Mouse (Mus musculus): Measurements from ENCODE around the gene Irs1. TPM values are rescaled to one million over a fixed set of nuclear protein-coding genes. Genes with fewer than 3 reads are reported as not detected.
A peak's percentile ranks its signal among the peaks of the same experiment; 100 is the strongest.

Gene Irs1
- polyA plus RNA-seq (2015; fragmentation: Nextera tagmentation; extraction: Ambion mirVana): 0.70 and 0.95 TPM in 2 replicates

DNA sequence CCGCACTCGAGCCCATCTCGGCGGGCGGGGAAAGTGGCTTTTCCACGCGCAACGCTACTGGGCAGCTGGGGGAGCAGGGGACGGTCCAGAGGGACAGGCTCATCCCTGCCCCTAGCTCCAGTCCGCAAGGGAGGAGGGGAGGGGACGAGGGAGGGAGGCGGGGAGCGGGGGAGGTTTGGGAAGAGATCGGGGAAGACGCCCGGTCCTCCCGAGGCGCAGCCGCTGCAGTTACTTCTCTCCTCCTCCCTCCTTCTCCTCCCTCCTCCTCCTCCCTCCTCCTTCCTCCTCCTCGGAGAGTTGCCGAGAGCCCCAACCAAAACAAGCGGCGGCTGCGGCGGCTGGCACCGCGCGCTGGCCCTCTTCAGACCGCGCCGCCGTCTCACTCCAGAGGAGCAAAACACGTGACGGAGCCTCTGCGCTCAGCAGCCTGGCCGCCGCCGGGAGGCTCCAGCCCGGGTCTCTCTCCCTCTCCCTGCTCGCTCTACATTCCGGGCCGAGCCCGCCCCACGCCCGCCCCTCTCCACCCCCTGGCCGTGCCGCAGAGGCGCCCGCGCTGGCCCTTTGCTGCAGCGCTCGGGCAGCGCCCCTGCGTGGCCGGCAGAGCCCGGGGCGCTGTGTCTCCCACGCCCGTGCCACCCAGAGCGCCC, at the start of gene Irs1:
Gene Irs1 (minus strand): TSS at position 266 of the 647 bp plus-strand sequence.
- 0 out of 2 replicates have a peak, but pooled peaks cover 2% of the 10 kb centered on the region for H3K4me1 ChIP-seq (replicated peaks; ENCODE audit: control insufficient read depth, insufficient read depth, low read length)
- H3K4me2 ChIP-seq (replicated peaks; ENCODE audit: low read depth): peak within 1 kb of the TSS; percentile 95
- peak within 1 kb of the TSS; percentile 59 for H3K4me3 ChIP-seq (ENCODE audit: low read depth, low read length)
- TF ChIP-seq CTCF (IDR thresholded peaks at IDR 0.05; ENCODE audit: low read depth): peak; percentile 71
- no peaks in the 10 kb centered on the region for H3K9me3 ChIP-seq (ENCODE audit: control insufficient read depth)
- no peaks in the 10 kb centered on the region for H3K36me3 ChIP-seq (ENCODE audit: control insufficient read depth, insufficient read depth)
- WGBS: under 1% methylated on average over 53 of the region's 60 CpGs
- H3K27me3 ChIP-seq (replicated peaks; ENCODE audit: control insufficient read depth, insufficient read depth, low read length): peaks cover 35% of the 10 kb centered on the region
- ATAC-seq: peak; percentile 80
- H3K27ac ChIP-seq (ENCODE audit: low read depth, low read length): peak within 1 kb of the TSS; percentile 74
- H3K9ac ChIP-seq (ENCODE audit: low read depth, low read length): peak within 1 kb of the TSS; percentile 55

- H3K27ac ChIP-seq (ENCODE audit: low read depth, low read length): no peak overlapping the region
- H3K4me3 ChIP-seq (ENCODE audit: low read depth, low read length): no peak overlapping the region
- no peaks in the 10 kb centered on the region for H3K9me3 ChIP-seq (ENCODE audit: control insufficient read depth)
- no peak overlapping the region for H3K4me2 ChIP-seq (replicated peaks; ENCODE audit: low read depth)
- H3K27me3 ChIP-seq (replicated peaks; ENCODE audit: control insufficient read depth, insufficient read depth, low read length): no peaks in the 10 kb centered on the region
- 35% methylated on average over 3 of the region's 3 CpGs for WGBS
- H3K9ac ChIP-seq (ENCODE audit: low read depth, low read length): no peak overlapping the region
- peak; percentile 82 for ATAC-seq
- H3K36me3 ChIP-seq (ENCODE audit: control insufficient read depth, insufficient read depth): no peaks in the 10 kb centered on the region
- no peak for TF ChIP-seq CTCF (IDR thresholded peaks at IDR 0.05; ENCODE audit: low read depth)
- no peaks in the 10 kb centered on the region for H3K4me1 ChIP-seq (replicated peaks; ENCODE audit: control insufficient read depth, insufficient read depth, low read length)
These were observed 43.3 kb upstream of the Irs1 start for GRCm38 (mm10) chr1:82334506-82334905.

DNA sequence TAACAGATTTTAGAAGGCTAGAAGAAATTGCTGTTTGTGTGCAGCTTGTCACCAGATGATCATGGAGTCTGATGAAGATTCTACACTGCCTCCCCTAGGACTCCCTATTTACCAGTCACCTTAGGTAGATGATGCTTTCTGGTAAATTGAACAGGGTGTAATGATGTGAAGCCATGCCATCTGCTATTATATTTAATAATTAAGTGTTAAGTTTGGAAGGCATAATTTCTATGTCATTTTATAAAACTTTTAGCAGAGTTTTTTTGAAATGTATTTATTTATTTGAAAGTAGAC, 38.7 kb upstream of the Irs1 start:
- ATAC-seq: no peak
- Histone ChIP-seq H3K27ac (ENCODE audit: low read depth, low read length) (no peak overlapping the region), H3K4me2 (replicated peaks; ENCODE audit: low read depth) (no peak overlapping the region), H3K36me3 (ENCODE audit: control insufficient read depth, insufficient read depth) (no peaks in the 10 kb centered on the region), H3K4me1 (replicated peaks; ENCODE audit: control insufficient read depth, insufficient read depth, low read length) (no peaks in the 10 kb centered on the region), H3K27me3 (replicated peaks; ENCODE audit: control insufficient read depth, insufficient read depth, low read length) (no peaks in the 10 kb centered on the region), H3K9ac (ENCODE audit: low read depth, low read length) (no peak overlapping the region), H3K9me3 (ENCODE audit: control insufficient read depth) (no peaks in the 10 kb centered on the region), H3K4me3 (ENCODE audit: low read depth, low read length) (no peak overlapping the region)
- no peak for TF ChIP-seq CTCF (IDR thresholded peaks at IDR 0.05; ENCODE audit: low read depth)

- H3K27me3 ChIP-seq (replicated peaks; ENCODE audit: control insufficient read depth, insufficient read depth, low read length): no peaks in the 10 kb centered on the region
- no peak for ATAC-seq
- H3K36me3 ChIP-seq (ENCODE audit: control insufficient read depth, insufficient read depth): no peaks in the 10 kb centered on the region
- 87% methylated on average over 4 of the region's 4 CpGs for WGBS
- no peaks in the 10 kb centered on the region for H3K9me3 ChIP-seq (ENCODE audit: control insufficient read depth)
- no peaks in the 10 kb centered on the region for H3K4me1 ChIP-seq (replicated peaks; ENCODE audit: control insufficient read depth, insufficient read depth, low read length)
- no peak overlapping the region for H3K27ac ChIP-seq (ENCODE audit: low read depth, low read length)
- H3K4me3 ChIP-seq (ENCODE audit: low read depth, low read length): no peak overlapping the region
- no peak overlapping the region for H3K4me2 ChIP-seq (replicated peaks; ENCODE audit: low read depth)
- no peak overlapping the region for H3K9ac ChIP-seq (ENCODE audit: low read depth, low read length)
- no peak for TF ChIP-seq CTCF (IDR thresholded peaks at IDR 0.05; ENCODE audit: low read depth)
These were observed 38.2 kb upstream of the Irs1 start for GRCm38 (mm10) chr1:82329237-82329953.

DNA sequence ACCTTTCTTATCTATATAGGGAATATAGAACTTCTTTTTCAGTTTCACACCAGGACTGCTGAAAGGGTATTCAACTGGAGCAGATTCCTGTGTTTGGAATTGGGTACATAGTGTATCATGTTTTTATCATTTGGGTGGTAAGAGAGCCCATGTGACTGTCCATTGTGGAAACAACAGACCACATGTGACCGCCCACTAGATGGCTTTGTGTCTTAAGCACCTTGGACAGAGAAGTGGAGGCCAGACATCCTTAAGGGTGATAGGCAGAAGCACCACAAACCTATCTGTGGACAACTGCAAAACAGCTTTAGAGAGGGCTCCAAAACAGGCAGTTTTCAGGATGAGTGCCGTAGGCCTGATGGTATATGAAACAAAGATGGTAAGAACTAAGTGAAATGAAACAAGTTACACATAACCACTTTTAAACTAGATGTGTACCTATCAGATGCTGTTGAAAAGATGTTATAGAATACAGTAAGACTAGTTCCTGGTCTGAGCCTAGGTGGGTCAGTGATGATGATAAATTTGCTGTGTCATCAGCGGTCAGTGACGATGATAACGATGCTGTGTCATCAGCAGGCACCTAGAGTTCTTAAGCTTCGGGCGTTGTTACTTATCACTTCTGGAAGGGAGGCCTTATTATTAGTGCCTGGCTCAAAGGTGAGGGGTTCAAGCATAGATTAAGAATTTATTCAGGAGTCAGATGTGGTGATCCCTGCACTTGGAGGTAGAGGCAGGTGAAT, 37.0 kb upstream of the Irs1 start:
- H3K9me3 ChIP-seq (ENCODE audit: control insufficient read depth): no peaks in the 10 kb centered on the region
- no peak for TF ChIP-seq CTCF (IDR thresholded peaks at IDR 0.05; ENCODE audit: low read depth)
- H3K4me3 ChIP-seq (ENCODE audit: low read depth, low read length): no peak overlapping the region
- no peak overlapping the region for H3K4me2 ChIP-seq (replicated peaks; ENCODE audit: low read depth)
- no peaks in the 10 kb centered on the region for H3K4me1 ChIP-seq (replicated peaks; ENCODE audit: control insufficient read depth, insufficient read depth, low read length)
- no peak overlapping the region for H3K9ac ChIP-seq (ENCODE audit: low read depth, low read length)
- H3K36me3 ChIP-seq (ENCODE audit: control insufficient read depth, insufficient read depth): no peaks in the 10 kb centered on the region
- H3K27me3 ChIP-seq (replicated peaks; ENCODE audit: control insufficient read depth, insufficient read depth, low read length): no peaks in the 10 kb centered on the region
- ATAC-seq: no peak
- 85% methylated on average over 7 of the region's 7 CpGs for WGBS
- H3K27ac ChIP-seq (ENCODE audit: low read depth, low read length): no peak overlapping the region

- Histone ChIP-seq H3K36me3 (ENCODE audit: control insufficient read depth, insufficient read depth) (no peaks in the 10 kb centered on the region), H3K27me3 (replicated peaks; ENCODE audit: control insufficient read depth, insufficient read depth, low read length) (no peaks in the 10 kb centered on the region), H3K9ac (ENCODE audit: low read depth, low read length) (no peak overlapping the region), H3K4me2 (replicated peaks; ENCODE audit: low read depth) (no peak overlapping the region), H3K27ac (ENCODE audit: low read depth, low read length) (no peak overlapping the region), H3K9me3 (ENCODE audit: control insufficient read depth) (no peaks in the 10 kb centered on the region), H3K4me3 (ENCODE audit: low read depth, low read length) (no peak overlapping the region), H3K4me1 (replicated peaks; ENCODE audit: control insufficient read depth, insufficient read depth, low read length) (no peaks in the 10 kb centered on the region)
- WGBS: 75% methylated on average over 5 of the region's 5 CpGs
- no peak for ATAC-seq
- TF ChIP-seq CTCF (IDR thresholded peaks at IDR 0.05; ENCODE audit: low read depth): no peak
These were observed 34.9 kb upstream of the Irs1 start for GRCm38 (mm10) chr1:82326120-82326519.
